Mouse (Mus musculus) R1 (cell line): ENCODE data around the gene Teddm1b.
A peak's percentile ranks its signal among the peaks of the same experiment; 100 is the strongest.
"Not testable (repeated sequence)": the region's sequence is repeated elsewhere in the genome, so short reads cannot be mapped to it uniquely, and the experiment has no call there.

Experiments used
- DNase-seq: peaks from one replicate; pipeline ENCODE4 v3.0.0-alpha.2; 2018; ENCODE audit warnings: low read depth, low spot score

The Teddm1b gene

DNA sequence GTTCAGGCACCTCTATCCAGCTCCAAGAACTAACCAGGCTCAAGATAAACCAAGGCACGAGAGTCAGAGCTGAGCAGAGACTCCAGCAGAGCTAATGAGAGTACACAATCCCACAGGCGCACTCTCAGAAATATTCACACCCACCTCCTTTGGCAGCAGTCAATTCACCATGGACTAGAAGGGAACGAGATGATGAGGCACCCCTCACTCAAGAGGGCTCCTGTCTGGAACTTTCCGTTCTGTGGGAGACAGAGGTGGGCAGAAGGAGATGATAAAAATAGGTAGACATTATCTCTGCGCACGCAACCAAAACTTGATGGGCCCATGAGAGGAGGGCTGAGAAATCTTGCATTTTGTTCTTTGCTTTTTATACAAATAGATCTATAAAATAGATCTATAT lies at the start of gene Teddm1b:
Teddm1b (plus strand) TSS at position 301 of the 400 bp plus-strand sequence.
- DNase-seq = no peak

GRCm38 (mm10) chr1:153830746-153831145 lies 43.4 kb upstream of the Teddm1b start:
- DNase-seq = no peak

GRCm38 (mm10) chr1:153836036-153836435 lies 38.1 kb upstream of the Teddm1b start:
- no peak for DNase-seq

GRCm38 (mm10) chr1:153842121-153842740 lies 31.9 kb upstream of the Teddm1b start:
- no peak for DNase-seq

DNA sequence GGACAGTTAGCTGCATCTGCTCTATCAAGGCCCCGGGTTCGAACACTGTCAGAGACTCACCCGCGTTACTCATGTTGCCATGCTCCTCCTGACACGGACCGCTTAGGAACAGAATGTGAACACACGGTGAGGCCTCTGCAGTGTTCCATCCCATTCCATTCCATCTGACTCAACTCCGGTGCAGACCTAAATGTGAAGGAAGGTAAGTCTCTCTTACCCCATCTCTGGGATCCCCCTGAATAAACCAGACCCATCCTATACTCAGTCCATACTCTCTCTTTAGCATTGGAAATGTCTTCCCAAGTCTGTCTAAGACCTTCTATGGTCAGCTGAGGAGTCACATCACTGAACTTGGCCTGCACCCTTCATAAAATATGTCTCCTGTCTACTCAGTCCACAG lies 30.1 kb upstream of the Teddm1b start, which contains the start of gene Rgsl1:
Rgsl1 (minus strand) TSS at position 101 of the 400 bp plus-strand sequence.
- no peak for DNase-seq

DNA sequence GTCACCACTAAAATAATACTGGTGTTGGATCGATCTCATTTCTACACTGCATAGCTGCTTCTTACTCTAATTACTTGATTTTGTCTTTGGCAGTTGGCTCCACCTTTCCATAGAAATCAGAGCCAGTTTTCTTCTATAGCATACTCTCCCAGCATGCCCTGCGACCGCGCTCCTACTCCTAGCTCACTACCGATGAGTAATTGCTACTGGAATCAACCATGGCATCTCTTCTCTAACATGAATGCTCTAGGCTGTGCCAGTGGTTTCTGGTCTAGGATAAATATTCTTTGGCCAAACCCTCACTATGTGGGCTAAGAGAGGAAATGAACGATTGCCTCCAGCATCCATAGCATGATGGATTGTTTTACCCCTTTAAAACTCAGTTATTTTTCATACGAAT lies 27.7 kb upstream of the Teddm1b start:
- DNase-seq = no peak

DNA sequence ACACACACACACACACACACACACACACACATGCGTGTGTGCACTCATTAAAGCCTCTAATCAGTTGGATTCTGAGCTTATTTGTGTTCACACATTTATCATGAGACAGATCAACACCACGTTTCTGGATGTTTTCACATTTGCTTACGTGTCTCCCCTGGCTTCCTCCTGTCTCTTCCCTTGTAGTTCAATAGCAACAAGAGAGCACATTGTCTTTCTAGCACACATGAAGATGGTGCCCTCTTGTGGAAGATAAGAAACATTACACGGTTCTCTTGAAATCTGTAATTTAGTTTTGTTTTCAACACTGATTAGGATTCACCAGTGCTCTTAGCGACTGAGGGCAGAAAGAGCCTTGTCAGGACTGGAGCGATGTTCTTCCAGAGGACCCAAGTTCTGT lies 27.3 kb upstream of the Teddm1b start:
- DNase-seq = peak; percentile 63

DNA sequence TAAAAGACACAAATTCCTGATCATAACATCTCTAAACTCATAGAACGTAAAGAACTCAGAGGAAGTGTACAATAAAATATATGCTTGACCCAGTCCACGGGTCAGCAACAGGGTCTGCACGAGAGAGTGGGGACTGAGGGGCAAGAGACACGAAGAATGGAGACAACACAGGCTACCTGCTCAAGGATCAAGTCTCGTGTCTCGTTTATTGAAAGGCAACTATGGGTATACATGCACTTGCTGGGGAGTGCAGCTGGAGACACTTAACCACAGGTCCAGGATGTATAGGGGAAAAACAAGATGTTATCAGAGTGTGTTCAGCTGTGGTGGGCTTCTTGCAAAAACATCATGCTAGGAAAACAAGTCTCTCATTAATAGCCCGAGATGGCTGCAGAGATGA lies 21.4 kb upstream of the Teddm1b start:
- DNase-seq = not testable (repeated sequence)

DNA sequence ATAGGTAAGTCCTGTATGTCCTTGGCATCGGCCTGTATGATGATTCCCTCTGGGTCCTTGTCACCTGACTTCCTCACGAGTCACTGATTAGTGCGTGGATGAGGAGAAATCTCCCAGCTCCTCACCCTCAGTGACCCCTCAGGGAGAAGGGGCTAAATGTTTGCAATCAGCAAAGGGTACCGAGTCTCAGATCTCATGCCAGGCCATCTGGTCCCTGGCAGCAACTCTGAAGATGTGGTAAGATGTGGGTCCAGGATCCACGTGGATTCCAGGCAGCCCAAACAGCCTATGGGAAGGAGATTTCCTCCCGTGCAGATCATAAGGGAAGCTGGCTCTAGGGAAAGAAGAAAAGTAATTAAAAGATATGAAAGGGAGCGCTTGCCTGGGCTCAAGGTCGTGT lies 18.2 kb upstream of the Teddm1b start:
- no peak for DNase-seq

GRCm38 (mm10) chr1:153880391-153880790 lies 6.2 kb downstream of the Teddm1b start:
- peak; percentile 46 for DNase-seq

GRCm38 (mm10) chr1:153886024-153886633 lies 12.0 kb downstream of the Teddm1b start:
- peak; percentile 13 for DNase-seq

DNA sequence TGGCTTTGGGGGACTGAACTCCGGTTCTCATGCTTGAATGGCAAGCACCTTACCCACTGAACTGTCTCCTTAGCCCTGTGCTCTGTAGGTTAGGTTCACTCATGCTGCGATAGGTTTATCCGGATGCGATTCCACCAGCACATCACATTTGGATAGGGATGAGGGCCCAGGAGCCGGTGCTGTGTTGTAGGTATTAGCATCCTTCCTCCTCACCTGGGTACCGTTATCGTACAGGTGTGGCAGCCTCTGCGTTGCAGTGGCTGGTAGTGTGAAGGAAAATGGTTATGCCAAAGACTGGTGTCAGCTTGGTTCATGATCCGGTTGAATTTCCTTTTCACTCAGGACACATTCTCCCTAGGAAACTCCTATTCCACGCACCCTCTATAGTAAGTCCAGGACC lies 16.0 kb downstream of the Teddm1b start:
- DNase-seq = no peak

DNA sequence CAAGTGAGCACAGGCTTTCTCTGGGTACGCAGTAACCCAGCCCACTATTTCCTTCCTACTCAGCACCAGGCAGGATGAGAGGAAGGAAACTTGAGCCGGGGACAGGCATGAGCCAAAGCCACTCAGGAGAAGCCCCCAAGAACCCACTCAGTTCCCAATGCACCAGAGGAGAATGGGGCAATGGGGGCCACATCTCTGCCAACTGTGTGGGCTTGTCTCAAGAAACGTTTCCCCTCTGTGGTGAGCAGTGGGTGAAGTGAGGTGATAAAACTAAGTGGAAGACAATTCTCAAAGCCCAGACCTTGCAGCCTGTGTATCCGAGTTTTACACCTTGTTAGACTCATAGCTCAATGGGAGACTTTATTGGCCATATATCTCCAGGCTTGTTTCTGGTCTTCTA lies 17.3 kb downstream of the Teddm1b start, which contains the start of gene Teddm1a:
Teddm1a (plus strand) TSS at position 301 of the 400 bp plus-strand sequence.
- no peak for DNase-seq

GRCm38 (mm10) chr1:153893746-153894145 lies 19.6 kb downstream of the Teddm1b start:
- no peak for DNase-seq

DNA sequence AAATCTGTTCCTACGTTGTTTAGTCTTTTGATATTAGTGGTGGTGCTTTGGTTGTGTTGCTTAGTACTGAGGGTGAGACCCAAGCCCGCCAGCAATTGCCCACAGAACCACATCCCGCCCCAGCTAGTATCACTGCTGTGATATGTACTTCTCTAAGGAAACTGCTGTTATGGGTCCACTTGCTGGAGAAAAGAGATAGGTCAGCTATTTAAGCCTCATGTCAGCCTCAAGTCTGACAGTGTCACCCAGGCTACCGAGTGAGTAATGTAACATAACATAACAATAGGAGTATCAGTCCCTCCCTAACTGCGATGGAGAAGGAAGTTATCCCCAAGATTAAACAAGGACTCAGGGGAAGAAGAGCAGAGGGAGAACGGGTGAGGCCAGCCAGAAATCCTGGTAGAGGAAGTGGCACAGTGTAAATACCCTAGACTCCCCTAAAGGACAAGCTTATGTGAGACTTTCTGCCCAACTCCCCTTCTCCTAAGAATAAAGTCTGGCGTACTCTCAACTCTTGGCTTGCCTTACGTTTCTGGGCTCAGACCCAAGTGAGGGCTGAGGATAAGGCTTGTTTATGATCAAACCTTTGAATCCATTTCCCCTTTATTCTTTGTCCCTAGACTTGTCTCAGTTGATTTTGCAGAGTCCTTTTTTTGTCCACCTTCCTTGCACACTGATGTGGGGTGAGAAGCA lies 20.2 kb downstream of the Teddm1b start:
- DNase-seq = no peak

DNA sequence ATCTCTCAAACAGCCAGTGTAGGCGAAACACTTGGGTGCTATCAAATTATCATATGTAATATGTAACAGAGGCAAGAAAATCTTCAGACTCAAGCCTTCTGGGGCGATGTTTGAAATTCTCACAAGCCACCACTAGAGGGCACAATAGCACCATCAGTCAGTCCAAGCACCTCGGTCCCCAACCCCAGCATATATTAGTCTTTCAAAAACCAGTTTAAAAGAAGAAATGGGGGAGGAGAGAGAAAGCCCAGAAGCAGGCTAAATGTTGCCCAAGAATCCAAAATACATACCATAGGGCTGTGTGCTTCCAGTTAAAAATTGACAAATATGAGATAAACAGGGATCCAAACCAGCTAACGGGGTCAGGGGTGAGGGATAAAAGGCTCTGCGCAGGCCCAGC lies 20.8 kb downstream of the Teddm1b start:
- peak; percentile 65 for DNase-seq

DNA sequence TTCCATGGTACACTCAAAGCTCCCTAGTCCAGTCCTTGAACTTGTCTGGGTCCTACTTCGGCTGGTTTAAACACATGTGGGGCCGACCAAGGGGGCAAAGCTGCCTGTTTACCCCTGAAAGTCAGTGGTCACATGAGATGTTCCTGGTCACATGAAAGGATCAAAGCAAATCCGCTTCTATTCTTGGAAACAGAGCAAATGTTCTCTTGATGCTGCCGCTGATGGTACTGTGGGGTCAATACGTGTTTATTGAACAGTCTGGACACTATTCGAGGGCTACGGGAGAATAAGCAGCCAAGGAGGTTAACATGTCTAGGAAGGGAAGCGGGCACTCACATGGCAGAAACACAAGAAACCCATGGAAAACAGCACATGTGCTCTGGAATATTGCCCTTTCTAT lies 23.1 kb downstream of the Teddm1b start:
- DNase-seq = no peak

DNA sequence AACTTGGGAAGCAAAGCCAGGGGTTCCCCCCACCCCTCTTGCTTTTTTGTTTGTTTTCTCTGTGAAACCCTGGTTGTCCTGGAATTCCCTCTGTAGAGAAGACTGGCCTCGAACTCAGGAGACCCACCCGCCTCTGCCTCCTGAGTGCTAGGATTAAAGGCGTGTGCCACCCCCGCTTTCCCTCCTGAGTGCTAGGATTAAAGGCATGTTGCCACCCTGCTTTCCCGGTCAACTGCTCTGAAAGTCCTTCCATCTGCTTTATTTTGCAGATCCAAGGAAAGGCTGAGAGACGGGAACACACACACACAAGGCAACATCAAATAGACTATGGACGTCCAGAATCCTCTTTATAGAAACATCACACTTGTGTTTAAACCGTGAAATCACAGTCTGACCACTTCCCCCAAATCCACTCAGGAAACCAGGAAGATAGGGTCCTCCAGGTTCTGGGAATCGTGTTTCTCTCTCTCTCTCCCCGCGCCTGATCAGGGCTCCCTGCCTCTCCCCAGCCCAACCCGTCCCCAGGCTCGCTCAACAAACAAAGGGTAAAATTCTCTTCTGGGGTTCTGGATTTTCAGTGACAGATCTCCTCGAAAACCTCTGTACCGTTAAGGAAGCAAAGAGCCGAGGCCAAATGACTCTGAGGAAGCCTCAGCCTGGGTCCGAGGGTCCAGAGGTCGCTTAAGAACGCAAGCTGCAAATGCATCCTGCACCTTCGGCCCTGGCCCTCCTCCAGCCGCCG lies 25.0 kb downstream of the Teddm1b start:
- no peak for DNase-seq

GRCm38 (mm10) chr1:153899731-153900380 lies 25.7 kb downstream of the Teddm1b start, which contains the start of the genes Glul and Teddm2:
Gene Glul (plus strand): TSS chr1:153899944.
Gene Teddm2 (minus strand): TSS chr1:153900228.
- DNase-seq = peak; percentile 98

GRCm38 (mm10) chr1:153900381-153900780 lies 26.2 kb downstream of the Teddm1b start:
- no peak for DNase-seq
